Mouse (Mus musculus): ENCODE measurements around the gene Olfr466.

GRCm38 (mm10) chr13:65200667-65201066 lies 50.6 kb downstream of the Olfr466 start:
- no peak for TF ChIP-seq EP300 (IDR thresholded peaks at IDR 0.05)
- no peak for TF ChIP-seq CTCF (IDR thresholded peaks at IDR 0.05)

Data from lung, postnatal 0 days (tissue).